Mouse (Mus musculus) skeletal muscle tissue, postnatal 0 days (tissue): ENCODE measurements around the gene Neurod2. TPM values are rescaled to one million over a fixed set of nuclear protein-coding genes. Genes with fewer than 3 reads are reported as not detected.

ENCODE experiments used
- polyA plus RNA-seq: library from polyadenylated mRNA; unstranded; fragments of >200 nt; fragmentation: Nextera tagmentation; extraction: Ambion mirVana; gene quantifications from 2 replicates; pipeline ENCODE4 v1.2.1, GENCODE M21; 2015

The Neurod2 gene
- polyA plus RNA-seq, result not detected in 2 replicates

DNA sequence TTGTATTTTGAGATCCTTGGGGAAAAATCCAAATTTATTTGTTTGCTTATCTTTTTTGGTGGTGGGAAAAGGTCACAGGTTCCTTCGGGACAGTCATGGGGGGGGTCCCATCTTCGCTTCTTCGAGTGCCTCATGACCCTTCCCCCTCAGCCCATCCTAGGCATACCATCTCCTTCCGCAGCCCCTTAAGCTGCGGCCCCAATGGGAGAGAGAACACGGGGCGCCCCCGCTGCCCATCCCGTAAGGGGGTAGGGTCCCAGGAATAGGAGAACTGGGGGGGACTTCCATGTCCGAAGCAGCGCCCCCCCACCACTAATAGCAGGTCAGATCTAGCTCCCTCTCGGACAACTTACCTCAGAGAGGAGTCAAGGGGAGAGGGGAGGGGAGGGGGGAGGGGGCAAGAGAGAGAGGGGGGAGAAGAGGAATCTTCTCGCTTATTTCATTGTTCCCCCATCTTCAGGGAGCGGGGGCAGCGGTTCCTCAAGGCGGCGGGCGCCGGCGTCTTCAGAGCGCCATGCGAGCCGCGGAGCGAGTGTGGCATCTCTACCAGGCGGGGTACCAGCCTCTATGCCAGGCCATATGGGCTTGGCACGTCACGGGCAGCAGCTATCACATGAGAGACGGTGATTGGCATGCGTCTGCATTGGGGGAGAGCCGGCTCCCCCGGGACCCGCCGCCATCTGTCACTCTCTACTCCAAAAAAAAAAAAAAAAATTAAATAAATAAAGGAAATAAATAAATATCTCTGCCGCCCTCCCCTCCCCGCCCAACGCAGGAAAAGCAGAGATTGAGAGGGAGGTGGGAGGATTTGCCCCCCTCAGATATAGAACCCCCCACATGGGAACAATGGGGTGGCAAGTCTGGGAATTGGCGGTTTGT is at the start of gene Neurod2:
Gene Neurod2 (minus strand): TSS at position 568 of the 879 bp plus-strand sequence.

DNA sequence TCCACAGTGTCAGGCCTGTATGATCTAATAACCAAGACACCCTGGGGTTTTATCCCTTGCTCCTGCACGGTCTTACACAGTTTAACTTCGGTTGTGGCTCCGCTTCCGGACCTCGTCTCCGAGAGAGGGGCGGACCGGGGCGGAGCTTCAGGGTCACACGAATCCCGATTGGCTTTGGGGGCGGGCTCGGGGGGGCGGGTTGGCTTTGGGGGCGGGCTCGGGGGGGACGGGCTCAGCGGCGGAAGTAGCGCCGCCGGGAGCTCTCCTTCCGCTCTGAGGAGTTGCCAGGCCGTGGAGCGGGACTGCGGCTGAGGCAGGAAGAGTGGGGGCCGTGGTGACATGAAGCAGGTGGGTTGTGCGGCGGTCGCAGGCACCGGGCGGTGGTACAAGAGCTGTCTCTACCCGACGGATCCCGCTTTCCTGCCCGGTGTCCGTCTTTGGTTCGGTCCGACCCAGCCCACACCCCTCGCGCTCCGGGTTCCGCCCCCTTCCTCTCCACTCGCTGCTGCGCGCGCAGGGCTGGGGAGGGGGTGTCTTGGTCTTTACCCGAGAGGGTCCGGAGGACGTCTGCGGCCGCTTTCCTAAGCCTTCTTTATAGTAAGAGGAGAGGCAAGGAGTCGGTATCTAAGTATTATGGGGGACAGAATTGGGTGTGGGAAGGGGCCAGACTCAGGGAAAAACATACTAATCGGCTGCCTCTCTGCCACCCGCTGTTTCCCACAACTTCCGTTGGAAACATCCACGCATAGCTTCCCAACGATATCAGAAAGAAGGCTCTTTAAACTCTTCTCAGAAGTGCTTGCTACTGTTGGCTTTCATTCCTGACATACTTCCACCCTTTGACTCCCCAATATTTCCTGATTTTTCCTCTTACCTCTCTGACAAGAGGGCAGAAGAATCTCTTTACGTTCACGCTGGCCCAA is 29.0 kb upstream of the Neurod2 start, which contains the start of gene Stard3:
Gene Stard3 (plus strand): TSS at position 208 of the 923 bp plus-strand sequence.

DNA sequence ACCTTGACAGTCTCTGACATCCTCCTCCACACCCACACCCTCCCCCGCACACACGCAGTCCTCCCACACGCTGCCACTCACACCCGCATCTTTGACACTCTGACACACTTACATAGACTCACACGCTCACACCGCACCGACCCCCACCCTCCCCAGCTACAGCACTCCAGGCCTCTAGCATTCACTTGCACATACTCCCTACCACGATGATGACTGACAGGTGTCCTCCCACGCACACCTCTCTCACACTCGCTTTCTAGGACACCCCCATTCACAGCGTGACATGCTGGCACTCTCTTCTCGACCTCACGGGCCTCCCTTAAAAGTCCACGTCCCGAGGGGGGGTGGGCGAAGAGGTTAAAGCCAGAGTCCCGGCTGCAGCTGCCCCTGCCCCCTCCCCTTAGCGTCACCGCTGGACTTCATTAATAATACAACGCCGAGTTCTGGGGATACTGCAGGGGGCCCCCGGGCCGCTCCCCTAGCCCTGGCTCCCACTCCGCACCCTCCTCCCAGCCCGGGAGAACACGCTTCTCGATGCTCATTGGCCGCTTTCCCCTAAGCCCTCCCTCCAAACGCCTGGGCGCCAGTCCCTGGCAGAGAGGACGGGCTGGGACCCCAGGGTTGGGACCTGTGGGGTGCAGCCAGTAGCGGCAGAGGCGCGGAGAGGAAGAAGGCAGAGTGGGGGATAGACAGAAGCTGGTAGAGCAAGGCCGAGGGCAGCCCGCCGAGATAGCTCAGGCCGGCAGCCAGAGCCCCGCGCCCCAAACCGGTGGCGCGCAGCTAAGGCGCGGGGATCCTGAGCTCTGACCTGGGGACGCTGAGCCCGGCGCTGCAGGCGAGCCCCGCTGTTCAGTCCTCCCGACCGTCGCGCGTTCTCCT is 18.9 kb upstream of the Neurod2 start, which contains the start of gene Ppp1r1b:
Gene Ppp1r1b (plus strand): TSS at position 322 of the 879 bp plus-strand sequence.

Other genes starting within 250 kb of the Neurod2 start
- gene Fbxl20, start 179.2 kb downstream of the Neurod2 start, polyA plus RNA-seq, result 7.9 and 8.8 TPM in 2 replicates
- 26.1 and 26.9 TPM in 2 replicates for gene Med1, start 136.4 kb downstream of the Neurod2 start, polyA plus RNA-seq
- gene Cdk12, start 126.6 kb downstream of the Neurod2 start, polyA plus RNA-seq, result 3.9 and 4.0 TPM in 2 replicates
- 0.28 and 0.66 TPM in 2 replicates for gene Ppp1r1b, start 18.8 kb upstream of the Neurod2 start, polyA plus RNA-seq
- 17.0 and 19.3 TPM in 2 replicates for gene Stard3, start 28.7 kb upstream of the Neurod2 start, polyA plus RNA-seq
- gene Tcap, start 54.2 kb upstream of the Neurod2 start, polyA plus RNA-seq, result 604 and 677 TPM in 2 replicates
- gene Pnmt, start 56.8 kb upstream of the Neurod2 start, polyA plus RNA-seq, result 0.18 and 0.28 TPM in 2 replicates
- 4.1 and 4.3 TPM in 2 replicates for gene Pgap3, start 70.8 kb upstream of the Neurod2 start, polyA plus RNA-seq
- gene Erbb2, start 82.8 kb upstream of the Neurod2 start, polyA plus RNA-seq, result 13.4 and 15.9 TPM in 2 replicates
- 46.4 and 58.6 TPM in 2 replicates for gene Mien1, start 109.3 kb upstream of the Neurod2 start, polyA plus RNA-seq
- gene Grb7, start 116.7 kb upstream of the Neurod2 start, polyA plus RNA-seq, result 0.27 TPM in 1 of 2 replicates, not detected in the other
- 0.13 and 0.28 TPM in 2 replicates for gene Ikzf3, start 216.4 kb upstream of the Neurod2 start, polyA plus RNA-seq
- gene Zpbp2, start 221.4 kb upstream of the Neurod2 start, polyA plus RNA-seq, result 0.21 and 0.23 TPM in 2 replicates